Mouse (Mus musculus): ENCODE data around the gene Ppia. TPM values are rescaled to one million over a fixed set of nuclear protein-coding genes. Genes with fewer than 3 reads are reported as not detected.

The Ppia gene
- polyA plus RNA-seq, 1 experiment, result 709 TPM

DNA sequence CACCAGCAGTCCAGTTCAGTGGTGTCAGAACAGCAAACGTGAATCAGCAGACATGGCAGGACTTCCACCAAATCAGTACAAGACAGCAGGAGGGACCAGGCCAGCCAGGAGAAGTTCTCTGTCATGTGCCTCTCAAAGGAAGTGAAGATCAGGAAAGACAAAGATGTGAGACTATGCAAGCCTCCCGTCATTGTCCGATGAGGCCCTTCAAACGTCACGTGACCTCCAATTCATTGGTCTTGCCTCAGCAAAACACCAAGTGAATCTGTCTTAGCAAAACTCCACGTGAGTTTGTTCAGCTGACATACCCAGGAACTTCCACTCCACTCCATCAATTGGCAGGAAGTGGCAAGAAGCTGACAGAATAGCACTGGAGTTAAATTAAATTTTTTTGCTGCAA is 40.8 kb downstream of the Ppia start:
- no peaks in the 10 kb centered on the region for H3K27me3 ChIP-seq (ENCODE audit: control insufficient read depth, insufficient read depth, low read length)
- no peaks in the 10 kb centered on the region for H3K4me1 ChIP-seq (ENCODE audit: control insufficient read depth, insufficient read depth, low read length)
- TF ChIP-seq POLR2A (IDR thresholded peaks at IDR 0.05; ENCODE audit: control insufficient read depth, low read depth, low read length) (no peak), CTCF (IDR thresholded peaks at IDR 0.05; ENCODE audit: control insufficient read depth, insufficient read depth, insufficient replicate concordance, low read depth, low read length) (no peak)
- no peaks in the 10 kb centered on the region for H3K36me3 ChIP-seq (ENCODE audit: control insufficient read depth, insufficient read depth, low read length)
- no peak overlapping the region for H3K4me3 ChIP-seq (ENCODE audit: control insufficient read depth, low read depth, low read length)
- H3K27ac ChIP-seq (ENCODE audit: control insufficient read depth, insufficient read depth, low read depth, low read length), result no peak overlapping the region

DNA sequence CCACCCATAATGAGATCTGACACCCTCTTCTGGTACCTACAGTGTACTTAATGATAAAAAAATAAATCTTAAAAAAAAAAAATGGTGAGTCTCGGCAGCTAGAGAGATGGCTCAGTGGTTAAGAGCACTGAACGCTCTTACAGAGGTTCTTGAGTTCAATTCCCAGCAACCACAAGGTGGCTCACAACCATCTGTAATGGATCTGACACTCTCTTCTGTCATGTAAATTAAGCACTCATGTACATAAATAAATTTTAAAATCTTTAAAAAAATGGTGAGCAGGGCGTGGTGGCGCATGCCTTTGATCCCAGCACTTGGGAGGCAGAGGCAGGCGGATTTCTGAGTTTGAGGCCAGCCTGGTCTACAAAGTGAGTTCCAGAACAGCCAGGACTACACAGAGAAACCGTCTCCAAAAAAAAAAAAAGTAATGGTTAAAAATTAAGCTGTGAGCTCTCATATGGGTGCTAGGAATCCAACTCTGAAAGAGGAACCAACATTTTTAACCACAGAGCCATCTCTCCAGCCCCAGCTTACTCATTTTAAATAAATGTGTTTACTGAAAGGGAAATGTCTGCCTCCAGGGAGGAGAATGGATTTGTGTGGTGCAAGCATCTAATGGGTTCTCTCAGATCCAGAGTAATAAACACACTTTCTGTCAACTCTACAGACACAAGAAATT is 48.1 kb downstream of the Ppia start:
- H3K4me1 ChIP-seq (ENCODE audit: control insufficient read depth, insufficient read depth, low read length), result no peaks in the 10 kb centered on the region
- H3K27ac ChIP-seq (ENCODE audit: control insufficient read depth, insufficient read depth, low read depth, low read length), result no peak overlapping the region
- no peak for TF ChIP-seq CTCF (IDR thresholded peaks at IDR 0.05; ENCODE audit: control insufficient read depth, insufficient read depth, insufficient replicate concordance, low read depth, low read length)
- TF ChIP-seq POLR2A (IDR thresholded peaks at IDR 0.05; ENCODE audit: control insufficient read depth, low read depth, low read length), result no peak
- H3K36me3 ChIP-seq (ENCODE audit: control insufficient read depth, insufficient read depth, low read length), result no peaks in the 10 kb centered on the region
- H3K27me3 ChIP-seq (ENCODE audit: control insufficient read depth, insufficient read depth, low read length), result no peaks in the 10 kb centered on the region
- no peak overlapping the region for H3K4me3 ChIP-seq (ENCODE audit: control insufficient read depth, low read depth, low read length)

DNA sequence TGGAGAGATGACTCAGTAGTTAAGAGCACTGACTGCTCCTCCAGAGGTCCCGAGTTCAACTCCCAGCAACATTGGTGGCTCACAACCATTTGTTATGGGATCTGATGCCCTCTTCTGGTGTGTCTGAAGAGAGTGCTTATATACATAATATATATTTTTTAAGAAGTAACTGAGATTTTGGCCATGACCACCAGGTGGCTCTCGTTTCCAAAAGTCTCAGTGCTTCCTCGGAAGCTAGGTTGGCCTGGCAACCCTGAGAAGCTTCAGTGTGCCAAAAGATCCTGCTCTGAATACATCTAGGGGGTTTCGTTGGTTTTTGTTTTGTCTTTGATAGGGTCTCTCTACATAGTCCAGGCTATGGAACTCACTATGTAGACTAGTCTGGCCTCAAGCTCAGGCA is 49.9 kb downstream of the Ppia start:
- H3K27me3 ChIP-seq (ENCODE audit: control insufficient read depth, insufficient read depth, low read length), result no peaks in the 10 kb centered on the region
- H3K27ac ChIP-seq (ENCODE audit: control insufficient read depth, insufficient read depth, low read depth, low read length), result no peak overlapping the region
- no peak overlapping the region for H3K4me3 ChIP-seq (ENCODE audit: control insufficient read depth, low read depth, low read length)
- no peaks in the 10 kb centered on the region for H3K36me3 ChIP-seq (ENCODE audit: control insufficient read depth, insufficient read depth, low read length)
- TF ChIP-seq POLR2A (IDR thresholded peaks at IDR 0.05; ENCODE audit: control insufficient read depth, low read depth, low read length) (no peak), CTCF (IDR thresholded peaks at IDR 0.05; ENCODE audit: control insufficient read depth, insufficient read depth, insufficient replicate concordance, low read depth, low read length) (no peak)
- H3K4me1 ChIP-seq (ENCODE audit: control insufficient read depth, insufficient read depth, low read length), result no peaks in the 10 kb centered on the region

DNA sequence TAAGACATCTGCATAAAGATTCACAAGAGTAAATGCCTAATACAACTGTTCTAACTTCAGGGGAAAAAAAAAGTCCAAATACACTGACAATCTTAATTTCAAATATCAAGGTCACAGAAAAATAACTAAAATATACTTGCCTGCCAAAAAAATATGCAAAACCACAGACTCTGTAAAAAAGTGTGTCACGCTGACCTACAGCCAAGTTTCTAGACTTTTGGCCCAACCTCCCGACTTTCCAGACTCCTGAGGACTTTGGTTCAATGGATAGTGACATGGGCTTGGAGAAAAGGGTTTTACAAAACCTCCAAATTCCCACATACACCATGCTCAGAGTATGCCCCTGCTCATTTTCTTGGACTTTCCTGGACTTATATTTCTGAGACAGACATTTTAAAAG is 53.3 kb downstream of the Ppia start:
- Histone ChIP-seq H3K27me3 (ENCODE audit: control insufficient read depth, insufficient read depth, low read length) (no peaks in the 10 kb centered on the region), H3K36me3 (ENCODE audit: control insufficient read depth, insufficient read depth, low read length) (no peaks in the 10 kb centered on the region), H3K4me3 (ENCODE audit: control insufficient read depth, low read depth, low read length) (no peak overlapping the region), H3K27ac (ENCODE audit: control insufficient read depth, insufficient read depth, low read depth, low read length) (no peak overlapping the region), H3K4me1 (ENCODE audit: control insufficient read depth, insufficient read depth, low read length) (no peaks in the 10 kb centered on the region)
- TF ChIP-seq CTCF (IDR thresholded peaks at IDR 0.05; ENCODE audit: control insufficient read depth, insufficient read depth, insufficient replicate concordance, low read depth, low read length), result no peak
- TF ChIP-seq POLR2A (IDR thresholded peaks at IDR 0.05; ENCODE audit: control insufficient read depth, low read depth, low read length), result no peak

Other genes starting within 250 kb of the Ppia start
- gene A730071L15Rik, start 215.4 kb upstream of the Ppia start, polyA plus RNA-seq (2012; rRNA removed), result 0.74 and 0.79 TPM in 2 replicates
- gene Nudcd3, start 215.0 kb upstream of the Ppia start, polyA plus RNA-seq (2012; rRNA removed), result 21.7 and 23.5 TPM in 2 replicates
- 0.63 and 0.64 TPM in 2 replicates for gene Npc1l1, start 185.3 kb upstream of the Ppia start, polyA plus RNA-seq (2012; rRNA removed)
- 30.8 and 31.3 TPM in 2 replicates for gene Ddx56, start 147.7 kb upstream of the Ppia start, polyA plus RNA-seq (2012; rRNA removed)
- gene Tmed4, start 140.6 kb upstream of the Ppia start, polyA plus RNA-seq (2012; rRNA removed), result 92.6 and 102 TPM in 2 replicates
- gene Ogdh, start 123.8 kb upstream of the Ppia start, polyA plus RNA-seq (2012; rRNA removed), result 87.1 and 90.1 TPM in 2 replicates
- 159 and 160 TPM in 2 replicates for gene Zmiz2, start 26.4 kb upstream of the Ppia start, polyA plus RNA-seq (2012; rRNA removed)
- 26.2 and 30.5 TPM in 2 replicates for gene H2afv, start 29.0 kb downstream of the Ppia start, polyA plus RNA-seq (2012; rRNA removed)
- gene Purb, start 60.5 kb downstream of the Ppia start, polyA plus RNA-seq (2012; rRNA removed), result 5.6 and 6.0 TPM in 2 replicates
- 0.31 and 0.46 TPM in 2 replicates for gene Myo1g, start 105.5 kb downstream of the Ppia start, polyA plus RNA-seq (2012; rRNA removed)
- 21.1 and 22.5 TPM in 2 replicates for gene Ccm2, start 131.4 kb downstream of the Ppia start, polyA plus RNA-seq (2012; rRNA removed)
- gene Nacad, start 190.6 kb downstream of the Ppia start, polyA plus RNA-seq (2012; rRNA removed), result 1.0 and 1.4 TPM in 2 replicates
- gene Tbrg4, start 210.6 kb downstream of the Ppia start, polyA plus RNA-seq (2012; rRNA removed), result 57.1 and 66.9 TPM in 2 replicates
- 0.32 TPM in 1 of 2 replicates, not detected in the other for gene Wap, start 223.2 kb downstream of the Ppia start, polyA plus RNA-seq (2012; rRNA removed)
- 11.2 and 15.2 TPM in 2 replicates for gene Ramp3, start 243.1 kb downstream of the Ppia start, polyA plus RNA-seq (2012; rRNA removed)

All from testis, adult 2 months (tissue).